Mouse (Mus musculus) embryonic facial prominence, embryonic 14.5 days (tissue): Measurements from ENCODE around the gene Phf1. TPM values are rescaled to one million over a fixed set of nuclear protein-coding genes. Genes with fewer than 3 reads are reported as not detected.
A peak's percentile ranks its signal among the peaks of the same experiment; 100 is the strongest.
"Not testable (repeated sequence)": the region's sequence is repeated elsewhere in the genome, so short reads cannot be mapped to it uniquely, and the experiment has no call there.

Experiments
- ATAC-seq: fragments of 200-750 bp; cut with Nextera tagmentation; 2 replicates; pipeline ENCODE4 v1.8.0; 2017; ENCODE audit warnings: low read depth, moderate number of reproducible peaks, moderate TSS enrichment
- DNase-seq: peaks from one replicate; pipeline ENCODE4 v3.0.0-alpha.2; 2015; ENCODE audit warnings: low spot score
- H3K27ac ChIP-seq: fragments of 300-500 bp; sonication (generic); replicated peaks from 2 replicates; pipeline ENCODE4 v1.5.1; 2014; ENCODE audit warnings: low read depth, mild to moderate bottlenecking, low read length, moderate library complexity
- H3K27me3 ChIP-seq: fragments of 300-500 bp; sonication (generic); replicated peaks from 2 replicates; pipeline ENCODE4 v1.6.1; 2014; ENCODE audit warnings: low read length; ENCODE audit not compliant: control insufficient read depth, insufficient read depth
- H3K36me3 ChIP-seq: fragments of 300-500 bp; sonication (generic); 2 replicates; pipeline ENCODE4 v1.6.1; 2014; ENCODE audit warnings: low read length, mixed read lengths; ENCODE audit not compliant: control insufficient read depth, insufficient read depth
- H3K4me1 ChIP-seq: fragments of 300-500 bp; sonication (generic); 2 replicates; pipeline ENCODE4 v1.6.1; 2014; ENCODE audit warnings: antibody characterized with exemption, low read length; ENCODE audit not compliant: control insufficient read depth, insufficient read depth
- H3K4me2 ChIP-seq: fragments of 300-500 bp; sonication (generic); 2 replicates; pipeline ENCODE4 v1.6.1; 2014; ENCODE audit warnings: low read depth, mild to moderate bottlenecking, low read length, moderate library complexity, mixed read lengths
- H3K4me3 ChIP-seq: fragments of 300-500 bp; sonication (generic); 2 replicates; pipeline ENCODE4 v1.5.1; 2014; ENCODE audit warnings: low read depth, mild to moderate bottlenecking, low read length
- H3K9ac ChIP-seq: fragments of 300-500 bp; sonication (generic); 2 replicates; pipeline ENCODE4 v1.6.1; 2014; ENCODE audit warnings: low read depth, mild to moderate bottlenecking, low read length, moderate library complexity, mixed read lengths
- H3K9me3 ChIP-seq: fragments of 300-500 bp; sonication (generic); 2 replicates; pipeline ENCODE4 v1.6.1; 2016; ENCODE audit warnings: low read length; ENCODE audit not compliant: control insufficient read depth
- WGBS: fragments of 180-500 bp; shearing (Covaris S2); extraction: QIAGEN DNeasy Blood & Tissue Kit; methylation state at CpG from one replicate; pipeline ENCODE4 v1.1.7; 2014; 5-methylcytosine and 5-hydroxymethylcytosine counted together
- polyA plus RNA-seq: library from polyadenylated mRNA; unstranded; fragments of >200 nt; fragmentation: Nextera tagmentation; extraction: Ambion mirVana; gene quantifications from 2 replicates; pipeline ENCODE4 v1.2.1, GENCODE M21; 2014

Phf1 gene
- polyA plus RNA-seq, 1 experiment from 2014 or later = 10.0 TPM

DNA sequence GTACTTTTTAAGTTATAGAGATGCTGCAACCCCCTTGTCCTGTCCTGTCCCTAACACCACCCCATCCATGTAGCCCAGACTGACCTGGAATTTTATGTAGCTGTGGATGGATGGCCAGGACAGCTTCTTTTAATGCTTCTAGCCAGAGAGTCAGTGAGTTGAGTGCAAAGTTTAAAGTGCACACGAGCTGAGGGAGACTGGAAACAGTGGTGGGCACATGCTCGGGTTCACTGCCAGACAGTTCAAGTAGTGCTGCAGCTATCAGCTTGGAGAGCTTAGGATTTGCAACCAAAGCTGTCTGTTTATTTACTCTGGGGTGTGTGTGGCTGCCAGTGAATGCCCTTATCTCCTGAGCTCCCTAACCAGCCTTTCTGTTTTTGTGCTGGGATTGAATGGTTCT is 13.3 kb upstream of the Phf1 start:
- not testable (repeated sequence) for H3K4me3 ChIP-seq, H3K9me3 ChIP-seq, DNase-seq, H3K9ac ChIP-seq, ATAC-seq, H3K27me3 ChIP-seq, H3K4me2 ChIP-seq, H3K27ac ChIP-seq, H3K36me3 ChIP-seq, H3K4me1 ChIP-seq
- WGBS = 80% methylated on average over 2 of the region's 2 CpGs

GRCm38 (mm10) chr17:26922368-26922767 is 10.5 kb upstream of the Phf1 start:
- WGBS = 92% methylated on average over 5 of the region's 6 CpGs
- H3K9ac ChIP-seq, H3K4me3 ChIP-seq, H3K27me3 ChIP-seq, ATAC-seq, DNase-seq, H3K4me2 ChIP-seq, H3K27ac ChIP-seq, H3K9me3 ChIP-seq, H3K4me1 ChIP-seq: not testable (repeated sequence)
- H3K36me3 ChIP-seq = peaks cover 19% of the 10 kb centered on the region

- H3K27me3 ChIP-seq, H3K9ac ChIP-seq, H3K9me3 ChIP-seq, ATAC-seq, H3K27ac ChIP-seq, H3K4me3 ChIP-seq, H3K4me1 ChIP-seq, H3K4me2 ChIP-seq, DNase-seq: not testable (repeated sequence)
- H3K36me3 ChIP-seq = peaks cover 37% of the 10 kb centered on the region
- 94% methylated on average over 9 of the region's 9 CpGs for WGBS
Observed at GRCm38 (mm10) chr17:26925414-26925813, 7.4 kb upstream of the Phf1 start.

- not testable (repeated sequence) for ATAC-seq, H3K4me2 ChIP-seq, H3K4me1 ChIP-seq, H3K9ac ChIP-seq, H3K4me3 ChIP-seq, H3K27me3 ChIP-seq, H3K27ac ChIP-seq, H3K9me3 ChIP-seq
- peaks cover 45% of the 10 kb centered on the region for H3K36me3 ChIP-seq
- WGBS = 66% methylated on average over 7 of the region's 7 CpGs
- peak; percentile 58 for DNase-seq
Observed at GRCm38 (mm10) chr17:26931795-26932194, 1.1 kb upstream of the Phf1 start.

DNA sequence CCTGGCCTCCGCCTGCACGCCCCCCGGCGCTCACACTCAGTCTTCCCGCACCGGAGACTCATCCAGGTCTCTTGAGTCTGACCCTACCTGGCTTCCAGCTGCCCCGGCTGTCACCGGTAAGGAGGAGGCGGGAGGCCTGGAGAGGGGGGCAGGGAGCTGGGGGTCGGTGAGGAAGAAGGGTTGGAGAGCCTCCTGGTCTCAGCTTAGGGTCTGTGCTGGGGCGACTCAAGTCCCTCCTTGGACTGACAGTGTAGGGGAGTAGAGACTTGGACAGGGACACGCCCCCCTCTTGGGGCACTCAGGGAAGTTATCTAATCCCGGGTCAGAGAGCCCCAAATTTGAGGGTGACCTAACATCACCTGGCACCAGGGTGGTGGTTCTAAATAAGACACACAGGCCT is 567 bp downstream of the Phf1 start:
- Histone ChIP-seq H3K9ac (peak overlapping the region; percentile 79), H3K4me2 (peak overlapping the region; percentile 91), H3K9me3 (no peaks in the 10 kb centered on the region), H3K27ac (peak overlapping the region; percentile 90), H3K4me1 (no peaks in the 10 kb centered on the region), H3K27me3 (no peaks in the 10 kb centered on the region), H3K36me3 (peaks cover 43% of the 10 kb centered on the region), H3K4me3 (peak overlapping the region; percentile 74)
- peak; percentile 9; the same call in 1 of the 2 replicates for ATAC-seq
- 4% methylated on average over 13 of the region's 13 CpGs for WGBS
- DNase-seq = no peak

DNA sequence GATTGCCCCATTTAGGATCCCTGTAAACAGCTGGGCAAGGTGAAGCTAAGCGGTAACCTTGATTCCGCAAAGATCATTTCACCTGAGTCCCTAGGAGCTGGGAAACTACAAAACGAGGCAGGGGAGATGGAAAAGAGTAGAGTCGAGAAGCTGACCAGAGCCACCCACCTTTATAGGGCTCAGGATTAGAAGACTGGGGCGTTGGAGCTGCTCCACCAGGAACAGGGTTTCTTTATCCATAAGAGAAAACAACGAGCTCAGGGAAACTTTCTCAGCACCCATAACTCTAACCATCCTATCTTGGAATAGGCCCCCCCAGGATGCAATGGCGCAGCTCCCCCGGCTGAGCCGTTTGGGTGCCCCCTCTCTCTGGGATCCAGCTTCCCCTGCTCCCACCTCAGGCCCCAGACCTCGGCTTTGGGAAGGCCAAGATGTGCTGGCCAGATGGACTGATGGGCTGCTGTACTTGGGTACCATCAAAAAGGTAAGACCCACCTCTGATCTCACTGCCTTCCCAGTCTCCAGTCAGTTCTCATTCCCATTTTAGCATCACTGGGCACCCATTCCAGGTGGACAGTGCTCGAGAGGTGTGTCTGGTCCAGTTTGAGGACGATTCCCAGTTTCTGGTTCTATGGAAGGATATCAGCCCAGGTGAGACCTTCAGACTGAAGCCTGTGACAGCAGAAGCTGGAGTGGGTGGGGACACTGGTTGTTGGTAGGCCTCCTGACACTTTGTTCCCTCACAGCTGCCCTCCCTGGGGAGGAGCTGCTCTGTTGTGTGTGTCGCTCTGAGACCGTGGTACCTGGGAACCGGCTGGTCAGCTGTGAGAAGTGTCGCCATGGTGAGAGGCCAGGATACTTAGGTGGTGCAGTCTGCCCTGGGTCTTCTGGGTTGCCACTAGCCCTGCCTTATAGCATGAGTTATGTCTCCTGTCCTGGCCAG is 1.3 kb downstream of the Phf1 start:
- H3K4me3 ChIP-seq = peak overlapping the region; percentile 74
- H3K27ac ChIP-seq = peak overlapping the region; percentile 90; the same call in 1 of the 2 replicates
- H3K36me3 ChIP-seq = peaks cover 36% of the 10 kb centered on the region
- DNase-seq (no peak), ATAC-seq (no peak)
- 77% methylated on average over 15 of the region's 16 CpGs for WGBS
- H3K4me1 ChIP-seq = no peaks in the 10 kb centered on the region
- peak overlapping the region; percentile 91 for H3K4me2 ChIP-seq
- H3K27me3 ChIP-seq = no peaks in the 10 kb centered on the region
- H3K9me3 ChIP-seq = no peaks in the 10 kb centered on the region
- peak overlapping the region; percentile 79 for H3K9ac ChIP-seq

- no peak overlapping the region for H3K4me3 ChIP-seq
- no peak overlapping the region for H3K27ac ChIP-seq
- no peaks in the 10 kb centered on the region for H3K9me3 ChIP-seq
- 86% methylated on average over 9 of the region's 9 CpGs for WGBS
- no peak overlapping the region for H3K4me2 ChIP-seq
- no peaks in the 10 kb centered on the region for H3K27me3 ChIP-seq
- 0 out of 2 replicates have a peak overlapping the region, but pooled peaks have one; percentile 0 for H3K9ac ChIP-seq
- DNase-seq (no peak), ATAC-seq (no peak)
- peaks cover 32% of the 10 kb centered on the region for H3K36me3 ChIP-seq
- H3K4me1 ChIP-seq = peaks cover under 1% of the 10 kb centered on the region
Observed at GRCm38 (mm10) chr17:26935027-26935426, 2.2 kb downstream of the Phf1 start.

- no peaks in the 10 kb centered on the region for H3K27me3 ChIP-seq
- H3K27ac ChIP-seq = no peak overlapping the region; the same call in 1 of the 2 replicates
- peaks cover 9% of the 10 kb centered on the region for H3K4me1 ChIP-seq
- DNase-seq = no peak
- no peak overlapping the region for H3K4me2 ChIP-seq
- peaks cover 32% of the 10 kb centered on the region for H3K36me3 ChIP-seq
- no peak overlapping the region for H3K9ac ChIP-seq
- no peak for ATAC-seq
- no peaks in the 10 kb centered on the region for H3K9me3 ChIP-seq
- H3K4me3 ChIP-seq = no peak overlapping the region
- 87% methylated on average over 12 of the region's 12 CpGs for WGBS
Observed at GRCm38 (mm10) chr17:26936453-26936852, 3.6 kb downstream of the Phf1 start.
